Mouse (Mus musculus) embryo, embryonic 11 days (tissue): ENCODE measurements at regions not wholly inside any gene's neighbourhood (a gene's known extent, or its start where the extent isn't known, plus 50 kb on each side); places are given as distances from the start of the nearest gene placed in this dataset.

Experiments used
- DNase-seq: peaks from one replicate; pipeline ENCODE4 v3.0.0-alpha.2; 2015

GRCm38 (mm10) chr15:31854764-31855163 lies 253.1 kb downstream of the Fam173b start:
- DNase-seq: no peak

GRCm38 (mm10) chr15:31855188-31855587 lies 253.5 kb downstream of the Fam173b start:
- no peak for DNase-seq

- no peak for DNase-seq
Measured at GRCm38 (mm10) chr15:31869100-31869499, 267.4 kb downstream of the Fam173b start.

- peak; percentile 61 for DNase-seq
Measured at GRCm38 (mm10) chr15:31869673-31870417, 268.2 kb downstream of the Fam173b start.

GRCm38 (mm10) chr15:31875436-31875835 lies 273.8 kb downstream of the Fam173b start:
- DNase-seq: no peak

GRCm38 (mm10) chr15:31880479-31880878 lies 278.8 kb downstream of the Fam173b start:
- peak; percentile 37 for DNase-seq

GRCm38 (mm10) chr15:31882331-31882730 lies 280.7 kb downstream of the Fam173b start:
- no peak for DNase-seq

- no peak for DNase-seq
Measured at GRCm38 (mm10) chr15:31883516-31883915, 281.9 kb downstream of the Fam173b start.

GRCm38 (mm10) chr15:31898904-31899650 lies 278.0 kb upstream of the Tas2r119 start:
- no peak for DNase-seq

- DNase-seq: no peak
Measured at GRCm38 (mm10) chr15:31900325-31900724, 276.8 kb upstream of the Tas2r119 start.

GRCm38 (mm10) chr15:31908432-31908831 lies 268.7 kb upstream of the Tas2r119 start:
- no peak for DNase-seq

GRCm38 (mm10) chr15:31911978-31912377 lies 265.1 kb upstream of the Tas2r119 start:
- DNase-seq: no peak

- DNase-seq: no peak
Measured at GRCm38 (mm10) chr15:31921485-31921884, 255.6 kb upstream of the Tas2r119 start.

GRCm38 (mm10) chr15:31960301-31960700 lies 216.8 kb upstream of the Tas2r119 start:
- DNase-seq: no peak

- DNase-seq: no peak
Measured at GRCm38 (mm10) chr15:31961963-31962362, 215.1 kb upstream of the Tas2r119 start.

- no peak for DNase-seq
Measured at GRCm38 (mm10) chr15:31964911-31965310, 212.2 kb upstream of the Tas2r119 start.

- no peak for DNase-seq
Measured at GRCm38 (mm10) chr15:31965542-31965941, 211.5 kb upstream of the Tas2r119 start.

- DNase-seq: no peak
Measured at GRCm38 (mm10) chr15:31972891-31973290, 204.2 kb upstream of the Tas2r119 start.

- DNase-seq: no peak
Measured at GRCm38 (mm10) chr15:31973889-31974288, 203.2 kb upstream of the Tas2r119 start.

- no peak for DNase-seq
Measured at GRCm38 (mm10) chr15:31976461-31976860, 200.6 kb upstream of the Tas2r119 start.

- no peak for DNase-seq
Measured at GRCm38 (mm10) chr15:31977563-31977962, 199.5 kb upstream of the Tas2r119 start.

GRCm38 (mm10) chr15:31979961-31980360 lies 197.1 kb upstream of the Tas2r119 start:
- peak; percentile 44 for DNase-seq

- no peak for DNase-seq
Measured at GRCm38 (mm10) chr15:31980791-31981190, 196.3 kb upstream of the Tas2r119 start.

GRCm38 (mm10) chr15:31987291-31987690 lies 189.8 kb upstream of the Tas2r119 start:
- DNase-seq: no peak
